Mouse (Mus musculus) natural killer cell, adult 2 months (primary cell): ENCODE results near the gene Fgf15.

Source experiments
- DNase-seq, 2 experiments: peaks; one replicate each; pipeline ENCODE4 v3.0.0; 2022; ENCODE audit warnings: low spot score in 2 of 2

Gene Fgf15

GRCm38 (mm10) chr7:144896294-144897218, at the start of gene Fgf15:
Gene Fgf15, plus strand, starts transcription at chr7:144896531.
- DNase-seq: no peak

- no peak for DNase-seq
Measured at GRCm38 (mm10) chr7:144847067-144847466, 49.3 kb upstream of the Fgf15 start, which contains the start of gene Fgf4. Gene Fgf4, plus strand, starts transcription at chr7:144847367.

DNA sequence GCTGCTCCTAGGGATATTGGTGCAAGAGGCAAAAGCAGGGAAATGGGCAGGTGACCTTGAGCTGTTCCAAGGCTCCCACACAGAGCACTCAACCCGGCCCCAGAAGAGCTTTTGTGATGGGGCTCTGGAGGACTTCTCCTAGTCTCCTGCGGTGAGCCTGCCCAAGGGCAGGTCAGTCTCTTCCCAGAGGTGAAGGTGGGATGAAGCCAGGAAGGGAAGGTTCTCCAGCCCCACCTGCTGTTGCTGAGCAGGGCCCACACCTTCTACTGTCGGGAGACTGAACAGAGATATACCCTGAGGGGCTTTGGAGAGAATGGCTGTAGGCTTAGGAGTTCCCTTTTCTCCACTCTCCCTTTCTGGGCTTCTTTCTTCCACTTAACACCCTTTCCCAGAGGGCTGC, 45.0 kb upstream of the Fgf15 start:
- DNase-seq: no peak

GRCm38 (mm10) chr7:144854966-144855365, 41.4 kb upstream of the Fgf15 start:
- no peak for DNase-seq

DNA sequence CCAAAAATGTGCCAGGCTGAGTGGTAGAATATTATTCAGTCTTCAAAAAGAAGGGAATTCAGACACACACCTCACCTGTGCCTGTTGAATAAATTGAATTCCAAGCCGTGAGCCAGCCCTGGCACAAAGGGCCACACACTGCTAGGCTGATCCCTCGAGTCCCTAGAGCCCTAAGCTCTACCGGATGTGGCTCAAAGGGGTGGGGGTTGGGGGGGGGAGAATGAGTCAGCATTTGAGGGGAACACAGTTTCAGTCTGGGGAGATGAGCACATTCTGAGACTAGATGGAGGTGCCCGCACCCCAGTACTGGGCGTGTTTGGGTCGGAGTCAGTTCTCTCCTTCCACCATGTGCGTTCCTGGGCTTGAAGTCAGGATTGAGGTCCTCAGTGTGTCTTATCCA, 39.2 kb upstream of the Fgf15 start:
- no peak for DNase-seq

- DNase-seq: no peak
Measured at GRCm38 (mm10) chr7:144857826-144858342, 38.4 kb upstream of the Fgf15 start.

GRCm38 (mm10) chr7:144858702-144859101, 37.6 kb upstream of the Fgf15 start:
- no peak for DNase-seq

- no peak for DNase-seq
Measured at GRCm38 (mm10) chr7:144861056-144861768, 35.1 kb upstream of the Fgf15 start.

DNA sequence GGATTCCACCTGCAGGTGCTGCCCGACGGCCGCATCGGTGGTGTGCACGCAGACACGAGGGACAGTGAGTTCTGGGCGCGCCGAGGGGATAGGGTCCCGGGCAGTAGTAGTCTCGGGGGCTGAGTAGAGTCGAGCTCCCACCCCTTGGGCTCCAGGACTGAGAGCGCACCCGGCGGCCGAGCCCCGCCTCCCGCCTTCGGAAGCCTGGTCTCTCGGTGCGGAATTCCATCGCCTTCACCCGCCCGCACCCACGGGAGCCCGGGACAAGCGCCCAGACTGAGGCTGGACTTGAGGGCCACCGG, 34.6 kb upstream of the Fgf15 start:
- no peak for DNase-seq

GRCm38 (mm10) chr7:144862126-144862525, 34.2 kb upstream of the Fgf15 start:
- no peak for DNase-seq

DNA sequence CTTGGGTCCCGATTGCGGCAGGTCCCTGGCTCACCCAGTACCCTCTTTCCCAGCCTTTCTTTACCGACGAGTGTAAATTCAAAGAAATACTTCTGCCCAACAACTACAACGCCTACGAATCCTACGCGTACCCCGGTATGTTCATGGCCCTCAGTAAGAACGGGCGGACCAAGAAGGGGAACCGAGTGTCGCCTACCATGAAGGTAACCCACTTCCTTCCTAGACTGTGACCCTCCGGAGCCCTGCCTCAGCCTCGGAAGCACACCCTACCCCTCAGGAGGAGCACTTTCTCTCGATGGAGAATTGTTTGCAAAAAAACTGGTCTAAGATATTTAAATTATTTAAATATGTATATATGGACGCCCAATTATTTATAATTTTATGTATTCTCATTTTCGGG, 33.6 kb upstream of the Fgf15 start:
- no peak for DNase-seq

GRCm38 (mm10) chr7:144863196-144863595, 33.1 kb upstream of the Fgf15 start:
- no peak for DNase-seq

DNA sequence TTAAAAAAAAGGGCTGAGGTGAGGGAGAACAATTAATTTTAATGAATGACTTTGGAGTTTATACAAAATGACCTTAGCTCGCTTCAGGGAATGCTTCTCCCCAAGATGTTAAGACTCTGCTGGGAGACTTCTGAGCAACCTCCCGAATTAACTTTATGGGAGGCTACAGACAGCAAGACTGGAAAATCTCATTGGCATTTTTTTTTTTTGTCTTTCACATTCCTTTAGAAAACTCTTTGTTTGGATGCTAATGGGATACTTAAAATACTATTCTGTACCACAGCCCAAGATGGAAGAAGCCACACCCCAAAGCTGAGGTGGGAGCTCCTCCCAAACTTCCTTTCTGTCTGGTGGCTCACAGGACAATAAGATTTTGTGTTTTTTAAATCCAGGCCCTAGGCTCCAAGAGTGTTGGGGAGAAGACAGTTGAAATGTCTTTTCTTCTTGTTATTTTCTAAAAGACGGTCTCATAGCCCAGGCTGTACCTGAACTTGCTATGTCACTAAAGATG, 32.1 kb upstream of the Fgf15 start:
- no peak for DNase-seq

DNA sequence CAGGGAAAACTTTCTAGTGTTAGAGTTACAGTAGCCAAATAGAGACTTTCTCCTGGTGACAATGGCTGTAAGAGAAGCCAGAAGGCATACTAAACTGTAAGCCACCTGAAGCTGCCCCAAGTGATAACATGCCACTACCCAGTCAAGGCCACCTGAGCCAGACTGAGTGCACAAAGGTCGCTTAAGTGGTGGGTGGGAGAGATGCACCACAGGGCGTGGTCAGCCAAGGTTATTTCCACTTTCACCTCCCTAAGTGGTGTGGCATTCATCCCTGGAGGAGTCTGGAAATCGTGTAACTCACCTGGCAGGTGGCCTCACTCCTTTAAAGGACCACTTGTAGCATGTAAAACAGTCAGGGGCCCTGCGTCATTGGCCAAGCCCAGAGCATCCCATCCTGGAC, 29.2 kb upstream of the Fgf15 start:
- DNase-seq: no peak

- no peak for DNase-seq
Measured at GRCm38 (mm10) chr7:144867602-144868001, 28.7 kb upstream of the Fgf15 start.

GRCm38 (mm10) chr7:144872420-144872819, 23.9 kb upstream of the Fgf15 start:
- no peak for DNase-seq

DNA sequence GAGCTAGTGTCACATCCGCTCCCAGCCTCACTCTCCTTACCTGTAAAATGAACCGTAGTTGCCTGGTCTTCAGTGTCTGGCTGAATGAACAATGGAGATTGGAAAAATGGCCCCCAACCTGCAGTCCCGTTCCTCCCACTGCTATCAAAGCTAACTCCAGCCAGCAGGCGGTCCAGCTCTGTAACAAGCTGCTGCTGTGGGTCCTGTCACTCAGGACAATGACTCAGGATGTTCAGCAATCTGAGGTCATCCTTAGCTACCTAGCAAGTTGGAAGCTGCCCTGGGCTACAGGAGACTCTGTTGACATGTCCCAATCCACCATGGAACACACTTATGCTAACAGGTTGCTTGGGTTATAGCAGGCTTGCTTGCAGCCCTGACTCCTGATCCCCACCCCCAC, 23.2 kb upstream of the Fgf15 start:
- DNase-seq: no peak

GRCm38 (mm10) chr7:144874226-144874625, 22.1 kb upstream of the Fgf15 start:
- DNase-seq: no peak

GRCm38 (mm10) chr7:144878401-144878800, 17.9 kb upstream of the Fgf15 start:
- no peak for DNase-seq

DNA sequence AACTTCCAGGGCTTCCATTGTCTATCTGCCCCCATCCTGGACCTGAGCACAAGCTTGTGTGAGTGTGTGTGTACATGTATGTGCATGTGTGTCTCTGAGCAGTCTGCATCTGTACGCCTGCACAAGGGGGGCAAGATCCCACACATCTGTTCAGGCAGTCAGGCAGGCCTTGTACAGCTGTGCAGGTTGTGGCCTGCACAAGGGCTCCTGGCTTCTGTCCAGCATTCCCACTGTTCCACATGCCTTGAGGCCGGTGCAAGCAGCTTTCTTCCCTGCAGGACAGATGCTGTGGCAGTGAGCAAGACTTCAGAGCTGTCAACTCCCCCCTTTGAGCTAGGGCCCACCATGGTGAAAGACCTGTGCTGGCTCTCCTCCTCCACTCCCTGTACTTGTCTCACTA, 13.2 kb upstream of the Fgf15 start:
- no peak for DNase-seq

- DNase-seq: no peak
Measured at GRCm38 (mm10) chr7:144887672-144888071, 8.7 kb upstream of the Fgf15 start.

DNA sequence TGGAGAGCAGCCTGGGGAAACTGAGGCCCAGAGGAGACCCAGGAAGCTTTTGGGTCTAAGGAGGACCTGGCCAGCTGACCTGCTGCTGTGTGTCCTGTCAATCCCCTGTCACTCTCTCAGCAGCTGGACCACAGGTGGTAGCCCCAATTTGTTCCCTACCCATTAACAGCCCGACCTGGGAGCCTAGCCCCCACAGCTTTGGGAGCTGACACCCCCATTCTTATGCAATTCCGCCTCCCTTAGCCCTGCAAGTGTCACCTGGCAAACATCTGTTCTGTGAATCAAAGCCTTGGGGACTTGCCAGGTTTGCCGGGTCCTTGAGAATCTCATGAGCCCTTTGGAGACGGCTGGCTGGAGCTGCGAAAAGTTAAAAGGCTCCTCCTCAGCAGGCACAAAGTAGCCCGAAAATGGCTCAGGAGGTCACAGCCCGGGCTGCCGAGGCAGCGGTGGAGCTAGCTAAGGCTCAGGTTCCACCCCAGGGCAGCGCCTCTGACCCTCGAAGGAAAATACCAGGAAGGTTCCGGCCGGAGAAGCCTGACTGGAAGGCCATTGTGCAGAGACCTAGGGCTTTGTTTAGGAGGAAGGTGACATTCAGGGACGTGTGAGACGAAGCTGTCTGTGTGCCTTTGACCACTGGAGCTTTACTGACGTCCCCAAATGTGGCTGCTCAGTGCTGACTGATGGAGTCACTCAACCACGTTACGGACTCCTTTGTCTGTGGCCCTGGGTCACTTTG, 7.6 kb upstream of the Fgf15 start:
- no peak for DNase-seq
